Mouse (Mus musculus) limb, embryonic 13.5 days (tissue): ENCODE data around the gene Dnpep. TPM values are rescaled to one million over a fixed set of nuclear protein-coding genes. Genes with fewer than 3 reads are reported as not detected.

ENCODE experiments used
- ATAC-seq: fragments of 200-750 bp; cut with Nextera tagmentation; 2 replicates; pipeline ENCODE4 v1.8.0; 2017; ENCODE audit warnings: low read depth, moderate number of reproducible peaks, moderate TSS enrichment; ENCODE audit not compliant: low FRiP score
- H3K27ac ChIP-seq: fragments of 300-500 bp; sonication (generic); 2 replicates; pipeline ENCODE4 v1.5.1; 2015; ENCODE audit warnings: inconsistent platforms, mild to moderate bottlenecking, moderate library complexity
- H3K27me3 ChIP-seq: fragments of 300-500 bp; sonication (generic); 2 replicates; pipeline ENCODE4 v1.6.1; 2015; ENCODE audit warnings: mild to moderate bottlenecking, inconsistent platforms
- H3K36me3 ChIP-seq: fragments of 300-500 bp; sonication (generic); 2 replicates; pipeline ENCODE4 v1.6.1; 2015; ENCODE audit warnings: inconsistent platforms, mild to moderate bottlenecking, moderate library complexity
- H3K4me1 ChIP-seq: fragments of 300-500 bp; sonication (generic); 2 replicates; pipeline ENCODE4 v1.6.1; 2015; ENCODE audit warnings: inconsistent platforms
- H3K4me2 ChIP-seq: fragments of 300-500 bp; sonication (generic); replicated peaks from 2 replicates; pipeline ENCODE4 v1.6.1; 2015; ENCODE audit warnings: inconsistent platforms, mild to moderate bottlenecking, moderate library complexity
- H3K4me3 ChIP-seq: fragments of 300-500 bp; sonication (generic); 2 replicates; pipeline ENCODE4 v1.5.1; 2015; ENCODE audit warnings: moderate library complexity, mild to moderate bottlenecking, inconsistent platforms
- H3K9ac ChIP-seq: fragments of 300-500 bp; sonication (generic); 2 replicates; pipeline ENCODE4 v1.6.1; 2015; ENCODE audit warnings: mild to moderate bottlenecking, inconsistent platforms
- H3K9me3 ChIP-seq: fragments of 300-500 bp; sonication (generic); 2 replicates; pipeline ENCODE4 v1.6.1; 2016; ENCODE audit warnings: inconsistent platforms
- WGBS: fragments of 180-500 bp; shearing (Covaris S2); methylation state at CpG from one replicate; pipeline ENCODE4 v1.1.7; 2015; 5-methylcytosine and 5-hydroxymethylcytosine counted together
- polyA plus RNA-seq: library from polyadenylated mRNA; unstranded; fragments of >200 nt; fragmentation: Nextera tagmentation; extraction: Ambion mirVana; gene quantifications from 2 replicates; pipeline ENCODE4 v1.2.1, GENCODE M21; 2015

The Dnpep gene
- polyA plus RNA-seq, 1 experiment from 2014 or later: 117 TPM

GRCm38 (mm10) chr1:75289888-75290431, 27.8 kb downstream of the Dnpep start:
- peaks cover 4% of the 10 kb centered on the region; the same call in 1 of the 2 replicates for H3K27me3 ChIP-seq
- no peaks in the 10 kb centered on the region for H3K9me3 ChIP-seq
- H3K36me3 ChIP-seq: no peaks in the 10 kb centered on the region
- H3K27ac ChIP-seq: no peak overlapping the region
- ATAC-seq: no peak
- H3K4me2 ChIP-seq: no peak overlapping the region
- WGBS: 57% methylated on average over 8 of the region's 8 CpGs
- H3K4me1 ChIP-seq: peaks cover 17% of the 10 kb centered on the region
- no peak overlapping the region for H3K4me3 ChIP-seq
- no peak overlapping the region for H3K9ac ChIP-seq

DNA sequence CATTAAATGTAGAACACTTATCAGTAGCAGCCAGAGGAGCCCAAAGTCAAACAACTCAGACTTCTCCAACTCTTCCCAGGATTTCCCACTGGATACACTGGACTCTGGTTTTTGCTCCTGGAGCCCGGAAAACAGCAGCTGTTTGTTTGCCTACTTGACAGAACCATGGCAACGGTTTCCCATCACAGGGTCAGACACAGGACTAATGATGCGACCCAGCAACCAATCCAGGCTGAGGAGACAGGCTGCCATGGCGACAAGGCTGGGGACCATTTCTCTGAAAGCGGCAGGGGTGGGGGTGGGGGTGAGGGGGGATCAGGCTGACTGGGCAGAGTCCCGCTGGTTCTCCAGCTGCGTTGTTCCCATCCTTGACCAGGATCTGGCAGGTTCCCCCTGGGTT, 28.4 kb downstream of the Dnpep start:
- Histone ChIP-seq H3K9ac (no peak overlapping the region), H3K4me2 (no peak overlapping the region), H3K36me3 (no peaks in the 10 kb centered on the region), H3K4me3 (no peak overlapping the region), H3K9me3 (no peaks in the 10 kb centered on the region), H3K4me1 (peaks cover 17% of the 10 kb centered on the region), H3K27me3 (peaks cover 5% of the 10 kb centered on the region; the same call in 1 of the 2 replicates), H3K27ac (no peak overlapping the region)
- 19% methylated on average over 6 of the region's 7 CpGs for WGBS
- ATAC-seq: no peak

GRCm38 (mm10) chr1:75284911-75285310, 32.9 kb downstream of the Dnpep start:
- H3K9ac ChIP-seq: no peak overlapping the region
- WGBS: 83% methylated on average over 7 of the region's 7 CpGs
- peaks cover 5% of the 10 kb centered on the region; the same call in 1 of the 2 replicates for H3K9me3 ChIP-seq
- no peak for ATAC-seq
- peaks cover 6% of the 10 kb centered on the region; the same call in 1 of the 2 replicates for H3K27me3 ChIP-seq
- H3K27ac ChIP-seq: no peak overlapping the region
- no peak overlapping the region for H3K4me3 ChIP-seq
- H3K36me3 ChIP-seq: no peaks in the 10 kb centered on the region
- no peaks in the 10 kb centered on the region for H3K4me1 ChIP-seq
- no peak overlapping the region for H3K4me2 ChIP-seq

DNA sequence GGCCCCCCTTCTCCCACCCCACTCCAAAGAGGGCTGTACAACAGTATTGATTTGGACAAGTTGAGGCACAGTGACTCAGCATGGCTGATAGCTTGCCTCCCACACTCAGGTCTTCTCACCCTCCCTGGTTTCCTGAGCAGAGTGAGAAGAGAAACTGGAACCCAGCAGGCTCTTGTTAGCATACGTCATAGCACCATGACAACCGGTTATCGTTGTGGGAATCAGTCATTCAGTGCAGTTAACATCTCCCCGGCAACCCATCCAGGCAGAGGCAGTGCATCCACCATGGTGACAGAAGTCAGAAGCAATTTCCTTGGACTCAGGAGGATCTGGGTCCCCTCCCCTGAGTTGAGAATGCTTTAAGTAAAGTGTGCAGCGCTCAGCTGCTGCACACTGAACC, 34.8 kb downstream of the Dnpep start:
- Histone ChIP-seq H3K36me3 (no peaks in the 10 kb centered on the region), H3K4me1 (no peaks in the 10 kb centered on the region), H3K4me2 (no peak overlapping the region), H3K4me3 (no peak overlapping the region), H3K27ac (no peak overlapping the region), H3K9me3 (peaks cover 5% of the 10 kb centered on the region; the same call in 1 of the 2 replicates), H3K9ac (no peak overlapping the region), H3K27me3 (peaks cover 16% of the 10 kb centered on the region)
- 82% methylated on average over 5 of the region's 5 CpGs for WGBS
- no peak for ATAC-seq

GRCm38 (mm10) chr1:75278228-75278627, 39.6 kb downstream of the Dnpep start, which contains the start of gene Resp18:
TSS of gene Resp18 (minus strand) at chr1:75278415.
- H3K9me3 ChIP-seq: peaks cover 5% of the 10 kb centered on the region; the same call in 1 of the 2 replicates
- H3K27ac ChIP-seq: no peak within 1 kb of the TSS
- no peak within 1 kb of the TSS for H3K9ac ChIP-seq
- H3K4me3 ChIP-seq: no peak within 1 kb of the TSS
- no peaks in the 10 kb centered on the region for H3K4me1 ChIP-seq
- H3K36me3 ChIP-seq: no peaks in the 10 kb centered on the region
- ATAC-seq: no peak
- WGBS: 6% methylated on average over 13 of the region's 13 CpGs
- no peak within 1 kb of the TSS for H3K4me2 ChIP-seq
- peaks cover 30% of the 10 kb centered on the region for H3K27me3 ChIP-seq

GRCm38 (mm10) chr1:75277195-75278188, 40.3 kb downstream of the Dnpep start:
- no peak for ATAC-seq
- Histone ChIP-seq H3K36me3 (no peaks in the 10 kb centered on the region), H3K27me3 (peaks cover 30% of the 10 kb centered on the region), H3K9me3 (peaks cover 5% of the 10 kb centered on the region; the same call in 1 of the 2 replicates), H3K9ac (no peak overlapping the region), H3K4me1 (no peaks in the 10 kb centered on the region), H3K4me3 (no peak overlapping the region), H3K4me2 (no peak overlapping the region), H3K27ac (no peak overlapping the region)
- WGBS: 5% methylated on average over 23 of the region's 23 CpGs

GRCm38 (mm10) chr1:75264091-75264880, 53.5 kb downstream of the Dnpep start, which contains the start of gene Ptprn:
TSS of gene Ptprn (minus strand) at chr1:75264502.
- Histone ChIP-seq H3K27ac (no peak within 1 kb of the TSS), H3K4me1 (no peaks in the 10 kb centered on the region), H3K9me3 (no peaks in the 10 kb centered on the region), H3K36me3 (no peaks in the 10 kb centered on the region), H3K4me2 (0 out of 2 replicates have a peak within 1 kb of the TSS, but pooled peaks have one; percentile 14), H3K27me3 (peaks cover 80% of the 10 kb centered on the region), H3K4me3 (no peak within 1 kb of the TSS), H3K9ac (no peak within 1 kb of the TSS)
- 10% methylated on average over 31 of the region's 32 CpGs for WGBS
- no peak for ATAC-seq

DNA sequence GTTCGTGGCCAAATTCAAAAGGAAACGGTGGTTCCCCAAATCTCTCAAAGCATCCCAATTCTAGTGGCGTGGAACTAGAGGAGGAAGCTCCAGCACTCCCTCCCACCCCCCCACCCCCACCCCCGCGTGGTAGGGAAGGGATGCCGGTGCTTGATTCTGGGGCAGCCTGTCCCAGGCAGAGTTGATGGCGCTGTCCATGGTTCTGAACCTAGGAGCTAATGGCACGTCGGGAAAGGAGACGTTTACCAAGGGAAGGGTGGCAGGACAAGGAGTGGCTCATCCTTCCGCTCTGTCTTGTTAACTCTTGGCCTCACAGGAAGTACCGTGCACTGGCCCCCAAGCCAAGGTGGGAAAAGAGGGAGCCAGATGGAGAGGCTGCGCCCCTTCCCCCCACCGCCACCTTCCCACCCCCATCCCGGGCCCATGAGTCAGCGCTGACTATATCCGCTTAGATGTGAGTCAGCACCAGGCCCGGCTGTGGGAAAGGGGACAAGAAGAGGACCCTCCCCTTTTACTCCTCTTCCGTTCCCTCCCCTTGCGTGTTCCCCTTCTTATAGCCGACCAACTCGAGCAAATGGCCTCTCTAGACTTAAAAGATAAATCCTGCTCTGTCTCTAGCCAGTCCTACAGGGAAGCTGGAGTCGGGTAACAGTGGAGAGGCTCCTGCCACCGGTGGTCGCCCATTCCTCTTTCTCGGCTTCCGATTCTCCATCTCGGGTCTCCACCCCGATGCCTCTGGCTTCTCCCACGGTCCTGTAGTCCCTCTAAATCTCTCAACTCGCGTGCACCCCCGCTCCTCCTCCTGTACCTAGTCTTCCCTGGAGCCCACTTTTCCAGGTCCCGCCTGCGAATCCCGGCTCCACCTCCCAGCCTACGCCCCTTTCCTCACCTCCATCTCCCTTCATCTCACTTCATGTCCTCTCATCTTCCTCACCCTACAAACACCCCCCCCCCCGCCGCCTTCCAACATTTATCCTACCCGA, 54.5 kb downstream of the Dnpep start:
- H3K9me3 ChIP-seq: no peaks in the 10 kb centered on the region
- H3K4me3 ChIP-seq: no peak overlapping the region
- H3K27me3 ChIP-seq: peaks cover 74% of the 10 kb centered on the region
- WGBS: 2% methylated on average over 38 of the region's 40 CpGs
- H3K4me2 ChIP-seq: no peak overlapping the region
- H3K4me1 ChIP-seq: no peaks in the 10 kb centered on the region
- H3K9ac ChIP-seq: no peak overlapping the region
- no peaks in the 10 kb centered on the region for H3K36me3 ChIP-seq
- ATAC-seq: no peak; the same call in 1 of the 2 replicates
- no peak overlapping the region for H3K27ac ChIP-seq

GRCm38 (mm10) chr1:75261278-75261677, 56.5 kb downstream of the Dnpep start:
- no peaks in the 10 kb centered on the region for H3K36me3 ChIP-seq
- H3K9me3 ChIP-seq: no peaks in the 10 kb centered on the region
- H3K9ac ChIP-seq: no peak overlapping the region
- H3K4me1 ChIP-seq: no peaks in the 10 kb centered on the region
- peaks cover 70% of the 10 kb centered on the region for H3K27me3 ChIP-seq
- H3K4me2 ChIP-seq: no peak overlapping the region
- H3K4me3 ChIP-seq: no peak overlapping the region
- no peak for ATAC-seq
- no peak overlapping the region for H3K27ac ChIP-seq
